In genomic region chr11:117626557-117626956, GRCm38 (mm10) we compare ENCODE assay signal across 9 mouse cellular contexts. TPM values are rescaled to one million over a fixed set of nuclear protein-coding genes. Genes with fewer than 3 reads are reported as not detected.
DNase-seq lines count a peak whose midpoint lies in the region; ATAC-seq and TF ChIP-seq lines count a peak whose summit lies in the region.
"Had no signal": no experiment of that assay in that cellular context is flagged by ENCODE, and none has a peak within 500 bp of the region (broad histone marks: within the 10 kb centered on the region; RNA-seq: fewer than 3 reads in every experiment).

No protein-coding gene starts in this region.

- no peaks in the 10 kb centered on the region for H3K36me3 ChIP-seq in ES-E14 (ENCODE audit: control insufficient read depth, insufficient read depth, low read length, poor library complexity, severe bottlenecking)
- no peaks in the 10 kb centered on the region for H3K36me3 ChIP-seq in forebrain, embryonic 14.5 days (ENCODE audit: control insufficient read depth, insufficient read depth, low read length)

- no peak overlapping the region; the same call in 1 of the 2 replicates for H3K9ac ChIP-seq in ES-E14 (ENCODE audit: insufficient read depth, low read depth, low read length, poor library complexity, severe bottlenecking)
- peak overlapping the region; percentile 48; the same call in 1 of the 2 replicates for H3K9ac ChIP-seq in forebrain, embryonic 14.5 days (ENCODE audit: low read length)

- WGBS in forebrain, embryonic 14.5 days = 49% methylated on average over 6 of the region's 6 CpGs

- H3K27me3 ChIP-seq in forebrain, embryonic 14.5 days (replicated peaks; ENCODE audit: control insufficient read depth, insufficient read depth, low read length) = no peaks in the 10 kb centered on the region

- peak overlapping the region; percentile 44; the same call in 1 of the 2 replicates for H3K4me2 ChIP-seq in forebrain, embryonic 14.5 days (ENCODE audit: low read length)

- DNase-seq in cerebellum, adult 11-12 months = peak; percentile 68
- no peak for DNase-seq in ES-E14 (ENCODE audit: low read depth, low spot score)
- no peak for DNase-seq in forebrain, embryonic 14.5 days (ENCODE audit: low spot score)
- DNase-seq in kidney, postnatal 4 days = peak; percentile 17 to 29
- DNase-seq in spleen, postnatal 10 days (ENCODE audit: low spot score in 2 of 2) = no peak
- no peak for DNase-seq in urinary bladder, postnatal 14 days (ENCODE audit: low spot score)

- no peaks in the 10 kb centered on the region for H3K9me3 ChIP-seq in ES-E14 (ENCODE audit: control insufficient read depth, insufficient read depth, low read depth, low read length)
- H3K9me3 ChIP-seq in forebrain, embryonic 14.5 days (replicated peaks; ENCODE audit: control insufficient read depth, low read length) = no peaks in the 10 kb centered on the region

- peak overlapping the region in 1 of 2 experiments; percentile 32; a peak in 1 of 4 replicates for H3K4me3 ChIP-seq in ES-E14 (ENCODE audit: insufficient read depth in 1 of 2, low read depth in 1 of 2, low read length in 2 of 2, poor library complexity in 1 of 2, severe bottlenecking in 1 of 2)
- no peak overlapping the region for H3K4me3 ChIP-seq in forebrain, embryonic 14.5 days (ENCODE audit: low read depth, low read length)
- H3K4me3 ChIP-seq: megakaryocyte, embryonic 14.5 days had no signal

- in situ Hi-C loops in ES-E14 (cut with MboI; ENCODE audit: low sequenced_read_pairs in 2 of 2, unreplicated experiment in 2 of 2) = no loop called here

- H3K27ac ChIP-seq in ES-E14 (ENCODE audit: insufficient read depth, low read depth, low read length, poor library complexity, severe bottlenecking) = peak overlapping the region; percentile 55
- H3K27ac ChIP-seq in forebrain, embryonic 14.5 days (ENCODE audit: low read depth, low read length) = peak overlapping the region; percentile 93

- no peak for ATAC-seq in cerebellum, adult (ENCODE audit: insufficient number of reproducible peaks, low FRiP score, low TSS enrichment)
- no peak for ATAC-seq in forebrain, embryonic 14.5 days
- no peak; the same call in 1 of the 2 replicates for ATAC-seq in erythroblast, adult 5-6 weeks (replicated peaks; ENCODE audit: low FRiP score, poor library complexity, severe bottlenecking)

- peaks cover 3 to 24% of the 10 kb centered on the region in 2 experiments; a peak in 2 of 4 replicates for H3K4me1 ChIP-seq in ES-E14 (ENCODE audit: control insufficient read depth in 2 of 2, insufficient read depth in 2 of 2, low read length in 2 of 2, poor library complexity in 1 of 2)
- peaks cover 30% of the 10 kb centered on the region for H3K4me1 ChIP-seq in forebrain, embryonic 14.5 days (ENCODE audit: control insufficient read depth, insufficient read depth, low read length)

TF ChIP-seq in ES-E14, 5 proteins besides CTCF, POLR2A, EP300 and RAD21:
- TF ChIP-seq HCFC1 (IDR thresholded peaks at IDR 0.05; ENCODE audit: borderline replicate concordance, insufficient read depth, low read length) (no peak), MAFK (IDR thresholded peaks at IDR 0.05; ENCODE audit: insufficient read depth, low read depth, low read length) (no peak), CHD2 (IDR thresholded peaks at IDR 0.05; ENCODE audit: low read depth, low read length) (no peak)

RNA-seq across cellular contexts. Expression of gene Tnrc6c, which starts 27.5 kb away (rescaled TPM):
- 21.5 and 32.4 TPM in 2 replicates for total RNA-seq in ES-E14 (2012; rRNA removed)
- 20.0 and 24.5 TPM in 2 replicates for polyA plus RNA-seq in forebrain, embryonic 14.5 days (2014; fragmentation: Nextera tagmentation; extraction: Ambion mirVana)
- total RNA-seq in erythroblast, adult 5-6 weeks (2015; ENCODE audit: low replicate concordance) = 5.6 and 6.9 TPM in 2 replicates
- total RNA-seq in erythroblast, adult 5-6 weeks (2017; ENCODE audit: low replicate concordance) = 6.3 and 9.5 TPM in 2 replicates

Comparison
In these comparisons a context has a peak if more than half of its experiments do, and no peak if none do; other contexts are left out.
1. DNase-seq: peak in cerebellum, adult 11-12 months (single experiment) and kidney, postnatal 4 days (2 of 2); none in ES-E14 (single experiment), forebrain, embryonic 14.5 days (single experiment), spleen, postnatal 10 days (0 of 2) and urinary bladder, postnatal 14 days (single experiment).